Mouse (Mus musculus): Measurements from ENCODE around the gene Rps19bp1.

Rps19bp1 gene

GRCm38 (mm10) chr15:80219211-80219610 lies 44.9 kb downstream of the Rps19bp1 start:
- DNase-seq (ENCODE audit: low spot score), result no peak

GRCm38 (mm10) chr15:80217476-80217875 lies 46.6 kb downstream of the Rps19bp1 start:
- no peak for DNase-seq (ENCODE audit: low spot score)

GRCm38 (mm10) chr15:80216480-80216820 lies 47.7 kb downstream of the Rps19bp1 start:
- no peak for DNase-seq (ENCODE audit: low spot score)

- peak; percentile 36 for DNase-seq (ENCODE audit: low spot score)
Observed at GRCm38 (mm10) chr15:80215716-80216479, 48.2 kb downstream of the Rps19bp1 start.

GRCm38 (mm10) chr15:80213688-80214087 lies 50.4 kb downstream of the Rps19bp1 start:
- DNase-seq (ENCODE audit: low spot score), result no peak

All from lung, postnatal 25 days (tissue).